Comparison of ENCODE assay signal across 8 mouse cellular contexts in genomic region chr7:142736943-142737490, GRCm38 (mm10). TPM values are rescaled to one million over a fixed set of nuclear protein-coding genes. Genes with fewer than 3 reads are reported as not detected.
DNase-seq lines count a peak whose midpoint lies in the region; ATAC-seq and TF ChIP-seq lines count a peak whose summit lies in the region.

No protein-coding gene starts in this region.

- peak; percentile 88 for TF ChIP-seq CTCF in intestine, postnatal 0 days (IDR thresholded peaks at IDR 0.05; ENCODE audit: low read depth)

- no peaks in the 10 kb centered on the region for H3K36me3 ChIP-seq in intestine, postnatal 0 days (ENCODE audit: control insufficient read depth, insufficient read depth)
- no peaks in the 10 kb centered on the region for H3K36me3 ChIP-seq in intestine, embryonic 15.5 days
- H3K36me3 ChIP-seq in embryonic facial prominence, embryonic 10.5 days (replicated peaks): no peaks in the 10 kb centered on the region
- no peaks in the 10 kb centered on the region for H3K36me3 ChIP-seq in intestine, embryonic 16.5 days (ENCODE audit: control insufficient read depth, insufficient read depth, low read length)

- peak; percentile 11 for DNase-seq in embryonic facial prominence, embryonic 10.5 days (ENCODE audit: low spot score)
- peak; percentile 38 to 40 for DNase-seq in layer of hippocampus, postnatal 10 days (ENCODE audit: low spot score in 2 of 2)
- DNase-seq in right cerebral cortex, postnatal 10 days (ENCODE audit: low spot score in 2 of 2): peak; percentile 60 to 72

- WGBS in intestine, postnatal 0 days: 70% methylated on average over 1 of the region's 1 CpGs
- WGBS in intestine, embryonic 15.5 days: 75% methylated on average over 1 of the region's 1 CpGs
- 64% methylated on average over 1 of the region's 1 CpGs for WGBS in embryonic facial prominence, embryonic 10.5 days
- WGBS in intestine, embryonic 16.5 days: 66% methylated on average over 1 of the region's 1 CpGs

- H3K9ac ChIP-seq in intestine, postnatal 0 days (ENCODE audit: low read depth, low read length): no peak overlapping the region
- no peak overlapping the region for H3K9ac ChIP-seq in intestine, embryonic 15.5 days
- H3K9ac ChIP-seq in intestine, embryonic 16.5 days (ENCODE audit: low read depth, low read length): no peak overlapping the region

- no peaks in the 10 kb centered on the region for H3K4me1 ChIP-seq in intestine, postnatal 0 days (replicated peaks; ENCODE audit: control insufficient read depth, insufficient read depth, low read length)
- no peaks in the 10 kb centered on the region for H3K4me1 ChIP-seq in intestine, embryonic 15.5 days (replicated peaks)
- H3K4me1 ChIP-seq in embryonic facial prominence, embryonic 10.5 days: no peaks in the 10 kb centered on the region
- H3K4me1 ChIP-seq in intestine, embryonic 16.5 days (ENCODE audit: control insufficient read depth, insufficient read depth, low read length): no peaks in the 10 kb centered on the region

- H3K9me3 ChIP-seq in intestine, postnatal 0 days (ENCODE audit: control insufficient read depth): no peaks in the 10 kb centered on the region
- H3K9me3 ChIP-seq in intestine, embryonic 15.5 days: no peaks in the 10 kb centered on the region
- H3K9me3 ChIP-seq in embryonic facial prominence, embryonic 10.5 days: no peaks in the 10 kb centered on the region
- H3K9me3 ChIP-seq in intestine, embryonic 16.5 days (ENCODE audit: control insufficient read depth, low read length): no peaks in the 10 kb centered on the region

- H3K27me3 ChIP-seq in intestine, postnatal 0 days (replicated peaks; ENCODE audit: control insufficient read depth, insufficient read depth, low read length): no peaks in the 10 kb centered on the region
- H3K27me3 ChIP-seq in intestine, embryonic 15.5 days (replicated peaks): no peaks in the 10 kb centered on the region
- H3K27me3 ChIP-seq in embryonic facial prominence, embryonic 10.5 days (replicated peaks; ENCODE audit: low read depth, poor library complexity, severe bottlenecking): no peaks in the 10 kb centered on the region
- H3K27me3 ChIP-seq in intestine, embryonic 16.5 days (replicated peaks; ENCODE audit: control insufficient read depth, insufficient read depth, low read length): no peaks in the 10 kb centered on the region

- no peak overlapping the region for H3K4me2 ChIP-seq in intestine, postnatal 0 days (replicated peaks; ENCODE audit: low read depth)
- no peak overlapping the region for H3K4me2 ChIP-seq in intestine, embryonic 15.5 days (replicated peaks)
- no peak overlapping the region for H3K4me2 ChIP-seq in intestine, embryonic 16.5 days (ENCODE audit: low read depth, low read length)

- H3K27ac ChIP-seq in intestine, postnatal 0 days (ENCODE audit: low read depth, low read length): no peak overlapping the region
- no peak overlapping the region for H3K27ac ChIP-seq in intestine, embryonic 15.5 days
- H3K27ac ChIP-seq in embryonic facial prominence, embryonic 10.5 days (replicated peaks): no peak overlapping the region
- no peak overlapping the region for H3K27ac ChIP-seq in intestine, embryonic 16.5 days (ENCODE audit: low read length)

- ATAC-seq in intestine, postnatal 0 days: no peak
- no peak for ATAC-seq in intestine, embryonic 15.5 days
- ATAC-seq in CD4-positive, CD25-positive, alpha-beta regulatory T cell, adult 4 months: peak; percentile 73
- ATAC-seq in activated CD4-positive, CD25-positive, alpha-beta regulatory T cell, adult 4 months: peak; percentile 71
- ATAC-seq in intestine, embryonic 16.5 days: no peak

- H3K4me3 ChIP-seq in intestine, postnatal 0 days (ENCODE audit: low read depth, low read length): no peak overlapping the region
- no peak overlapping the region for H3K4me3 ChIP-seq in intestine, embryonic 15.5 days (replicated peaks)
- no peak overlapping the region for H3K4me3 ChIP-seq in embryonic facial prominence, embryonic 10.5 days
- H3K4me3 ChIP-seq in intestine, embryonic 16.5 days (ENCODE audit: low read length): no peak overlapping the region

RNA-seq across cellular contexts. Expression of gene Ins2, which starts 6.2 kb away (rescaled TPM):
- polyA plus RNA-seq in intestine, postnatal 0 days (2015; fragmentation: Nextera tagmentation; extraction: Ambion mirVana): 18.1 and 38.6 TPM in 2 replicates
- 272 and 461 TPM in 2 replicates for polyA plus RNA-seq in intestine, embryonic 15.5 days (2015; fragmentation: Nextera tagmentation; extraction: Ambion mirVana)
- not detected for polyA plus RNA-seq in CD4-positive, CD25-positive, alpha-beta regulatory T cell, adult 4 months (2017; shearing (Covaris generic))
- polyA plus RNA-seq in activated CD4-positive, CD25-positive, alpha-beta regulatory T cell, adult 4 months (2017; shearing (Covaris generic)): not detected
- not detected in 2 replicates for polyA plus RNA-seq in embryonic facial prominence, embryonic 10.5 days (2016; fragmentation: Nextera tagmentation; extraction: Ambion mirVana)
- not detected for total RNA-seq in layer of hippocampus, postnatal 10 days (2021)
- 236 and 308 TPM in 2 replicates for polyA plus RNA-seq in intestine, embryonic 16.5 days (2015; fragmentation: Nextera tagmentation; extraction: Ambion mirVana)

Comparison
In these comparisons a context has a peak if more than half of its experiments do, and no peak if none do; other contexts are left out.
1. ATAC-seq: peak in CD4-positive, CD25-positive, alpha-beta regulatory T cell, adult 4 months (single experiment) and activated CD4-positive, CD25-positive, alpha-beta regulatory T cell, adult 4 months (single experiment); none in intestine, postnatal 0 days (single experiment), intestine, embryonic 15.5 days (single experiment) and intestine, embryonic 16.5 days (single experiment).
2. DNase-seq: peak in every context shown above with its lines; median percentile 66 in right cerebral cortex, postnatal 10 days; 39 in layer of hippocampus, postnatal 10 days; 11 in embryonic facial prominence, embryonic 10.5 days.
3. RNA of gene Ins2, which starts 6.2 kb away (polyA plus RNA-seq): 272 to 461 TPM in intestine, embryonic 15.5 days, 236 to 308 TPM in intestine, embryonic 16.5 days and 18.1 to 38.6 TPM in intestine, postnatal 0 days; not detected in CD4-positive, CD25-positive, alpha-beta regulatory T cell, adult 4 months, not detected in embryonic facial prominence, embryonic 10.5 days and not detected in activated CD4-positive, CD25-positive, alpha-beta regulatory T cell, adult 4 months; every median in the first group is over 10 times any median in the second.